Mouse (Mus musculus) heart, embryonic 16.5 days (tissue): ENCODE measurements around the gene Gm21988. TPM values are rescaled to one million over a fixed set of nuclear protein-coding genes. Genes with fewer than 3 reads are reported as not detected.

Experiments used
- ATAC-seq: fragments of 200-750 bp; cut with Nextera tagmentation; replicated peaks from 2 replicates; pipeline ENCODE4 v1.8.0; 2017; ENCODE audit warnings: moderate number of reproducible peaks; ENCODE audit not compliant: insufficient read depth, low FRiP score; ENCODE audit errors: extremely low read depth
- H3K27ac ChIP-seq: fragments of 300-500 bp; sonication (generic); 2 replicates; pipeline ENCODE4 v1.5.1; 2014; ENCODE audit warnings: mild to moderate bottlenecking, low read length, control low read depth, moderate library complexity
- H3K27me3 ChIP-seq: fragments of 300-500 bp; sonication (generic); 2 replicates; pipeline ENCODE4 v1.6.1; 2014; ENCODE audit warnings: low read length, mixed read lengths; ENCODE audit not compliant: control insufficient read depth, insufficient read depth
- H3K36me3 ChIP-seq: fragments of 300-500 bp; sonication (generic); 2 replicates; pipeline ENCODE4 v1.6.1; 2014; ENCODE audit not compliant: control insufficient read depth, insufficient read depth
- H3K4me1 ChIP-seq: fragments of 300-500 bp; sonication (generic); 2 replicates; pipeline ENCODE4 v1.6.1; 2014; ENCODE audit warnings: low read length, mixed read lengths; ENCODE audit not compliant: control insufficient read depth, insufficient read depth
- H3K4me2 ChIP-seq: fragments of 300-500 bp; sonication (generic); 2 replicates; pipeline ENCODE4 v1.6.1; 2014; ENCODE audit warnings: low read depth, mild to moderate bottlenecking, control low read depth, low read length
- H3K4me3 ChIP-seq: fragments of 300-500 bp; sonication (generic); 2 replicates; pipeline ENCODE4 v1.5.1; 2014; ENCODE audit warnings: mild to moderate bottlenecking, control low read depth, low read length
- H3K9ac ChIP-seq: fragments of 300-500 bp; sonication (generic); 2 replicates; pipeline ENCODE4 v1.6.1; 2014; ENCODE audit warnings: low read length, control low read depth
- H3K9me3 ChIP-seq: fragments of 300-500 bp; sonication (generic); replicated peaks from 2 replicates; pipeline ENCODE4 v1.6.1; 2016; ENCODE audit warnings: low read length; ENCODE audit not compliant: control insufficient read depth
- WGBS: fragments of 180-500 bp; shearing (Covaris S2); extraction: QIAGEN DNeasy Blood & Tissue Kit; methylation state at CpG from one replicate; pipeline ENCODE4 v1.1.7; 2014; 5-methylcytosine and 5-hydroxymethylcytosine counted together
- polyA plus RNA-seq: library from polyadenylated mRNA; unstranded; fragments of >200 nt; fragmentation: Nextera tagmentation; extraction: Ambion mirVana; gene quantifications from 2 replicates; pipeline ENCODE4 v1.2.1, GENCODE M21; 2015

Gm21988 gene
- polyA plus RNA-seq, 1 experiment from 2014 or later: 8.2 TPM

DNA sequence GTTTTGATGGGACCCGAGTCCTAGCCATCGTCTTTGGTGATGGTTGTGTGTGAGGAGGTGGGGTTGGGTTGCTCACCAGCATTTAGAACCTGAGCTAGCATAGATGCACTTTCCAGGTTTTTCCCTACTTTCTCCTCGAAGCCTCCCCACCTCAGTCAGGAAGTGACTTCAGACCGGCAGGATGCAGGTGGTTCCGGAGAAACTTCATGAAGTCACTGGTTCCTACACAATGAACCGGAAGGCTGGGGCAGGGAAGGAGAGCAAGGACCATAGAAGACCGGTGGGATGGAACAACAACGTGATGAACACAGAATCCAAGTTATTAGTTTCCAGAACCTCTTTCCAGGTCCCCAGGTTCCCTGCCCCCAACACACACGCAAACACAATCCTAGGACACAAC, 15.9 kb downstream of the Gm21988 start:
- no peaks in the 10 kb centered on the region for H3K36me3 ChIP-seq
- 62% methylated on average over 9 of the region's 9 CpGs for WGBS
- ATAC-seq: no peak; the same call in 1 of the 2 replicates
- H3K4me3 ChIP-seq: peak overlapping the region; percentile 14; the same call in 1 of the 2 replicates
- H3K9me3 ChIP-seq: no peaks in the 10 kb centered on the region
- H3K9ac ChIP-seq: no peak overlapping the region; the same call in 1 of the 2 replicates
- peak overlapping the region; percentile 82 for H3K27ac ChIP-seq
- peaks cover 23% of the 10 kb centered on the region for H3K4me1 ChIP-seq
- peaks cover 30% of the 10 kb centered on the region for H3K27me3 ChIP-seq
- H3K4me2 ChIP-seq: peak overlapping the region; percentile 42

GRCm38 (mm10) chr11:70221603-70222500, 17.8 kb downstream of the Gm21988 start:
- Histone ChIP-seq H3K4me1 (peaks cover 20% of the 10 kb centered on the region), H3K4me2 (peak overlapping the region; percentile 99), H3K9me3 (no peaks in the 10 kb centered on the region), H3K27me3 (peaks cover 22% of the 10 kb centered on the region), H3K4me3 (peak overlapping the region; percentile 70), H3K27ac (peak overlapping the region; percentile 91), H3K9ac (peak overlapping the region; percentile 82), H3K36me3 (no peaks in the 10 kb centered on the region)
- WGBS: 13% methylated on average over 14 of the region's 14 CpGs
- 0 out of 2 replicates have a peak, but pooled peaks have one; percentile 8 for ATAC-seq

- H3K4me1 ChIP-seq: peaks cover 13% of the 10 kb centered on the region; the same call in 1 of the 2 replicates
- WGBS: under 1% methylated on average over 28 of the region's 28 CpGs
- peak within 1 kb of the TSS; percentile 99 for H3K4me2 ChIP-seq
- H3K27ac ChIP-seq: peak within 1 kb of the TSS; percentile 91
- H3K27me3 ChIP-seq: peaks cover 24% of the 10 kb centered on the region
- ATAC-seq: peak; percentile 93
- H3K36me3 ChIP-seq: no peaks in the 10 kb centered on the region
- peak within 1 kb of the TSS; percentile 70 for H3K4me3 ChIP-seq
- H3K9me3 ChIP-seq: no peaks in the 10 kb centered on the region
- H3K9ac ChIP-seq: peak within 1 kb of the TSS; percentile 82
Observed at GRCm38 (mm10) chr11:70220731-70221602, 18.7 kb downstream of the Gm21988 start, which contains the start of gene Slc16a13. Gene Slc16a13 (minus strand): TSS chr11:70221064.

GRCm38 (mm10) chr11:70220323-70220722, 19.3 kb downstream of the Gm21988 start:
- Histone ChIP-seq H3K4me2 (peak overlapping the region; percentile 99), H3K27ac (peak overlapping the region; percentile 91), H3K9me3 (no peaks in the 10 kb centered on the region), H3K9ac (peak overlapping the region; percentile 82), H3K4me3 (peak overlapping the region; percentile 70), H3K4me1 (peaks cover 13% of the 10 kb centered on the region; the same call in 1 of the 2 replicates), H3K36me3 (no peaks in the 10 kb centered on the region), H3K27me3 (peaks cover 26% of the 10 kb centered on the region)
- 2% methylated on average over 24 of the region's 24 CpGs for WGBS
- no peak for ATAC-seq

GRCm38 (mm10) chr11:70219873-70220272, 19.8 kb downstream of the Gm21988 start:
- no peak for ATAC-seq
- H3K36me3 ChIP-seq: no peaks in the 10 kb centered on the region
- H3K27me3 ChIP-seq: peaks cover 28% of the 10 kb centered on the region
- H3K9ac ChIP-seq: peak overlapping the region; percentile 82
- 69% methylated on average over 7 of the region's 7 CpGs for WGBS
- peak overlapping the region; percentile 70 for H3K4me3 ChIP-seq
- H3K4me1 ChIP-seq: peaks cover 14% of the 10 kb centered on the region
- H3K27ac ChIP-seq: no peak overlapping the region
- H3K9me3 ChIP-seq: no peaks in the 10 kb centered on the region
- peak overlapping the region; percentile 99 for H3K4me2 ChIP-seq

DNA sequence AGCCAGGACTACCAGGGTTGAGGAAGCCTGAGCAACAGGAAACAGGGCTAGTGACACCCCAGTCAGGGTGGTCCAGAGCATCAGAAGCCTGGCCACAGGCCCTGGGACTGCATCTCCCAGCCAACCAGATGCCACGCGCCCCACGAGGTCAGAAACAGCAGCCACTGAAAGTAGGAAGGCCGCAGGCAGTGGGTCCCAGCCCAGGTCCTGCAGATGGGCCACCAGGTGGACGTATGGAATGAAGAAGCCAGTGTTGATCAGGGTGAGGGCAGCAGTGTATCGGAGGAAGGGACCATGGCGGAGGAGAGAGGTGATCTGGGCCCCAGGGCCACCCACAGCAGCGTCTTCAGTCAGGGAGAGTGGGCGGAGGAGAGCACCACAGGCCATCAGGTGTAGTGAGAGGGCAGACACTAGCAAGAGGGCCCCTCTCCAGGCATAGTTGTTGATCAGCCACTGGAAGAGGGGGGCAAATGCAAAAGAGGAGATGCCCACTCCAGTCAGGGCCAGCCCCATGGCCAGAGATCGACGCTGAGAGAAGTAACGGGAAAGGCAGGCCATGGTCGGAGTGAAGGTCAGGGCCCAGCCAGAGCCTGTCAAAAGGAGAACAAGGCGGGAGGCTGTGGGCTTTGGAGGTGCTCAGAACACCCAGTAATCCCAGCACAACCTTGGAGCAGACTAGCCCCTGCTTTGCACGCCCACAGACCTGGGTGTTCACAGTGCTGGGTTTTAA, 20.7 kb downstream of the Gm21988 start:
- H3K9me3 ChIP-seq: no peaks in the 10 kb centered on the region
- H3K27me3 ChIP-seq: peaks cover 34% of the 10 kb centered on the region
- no peak overlapping the region for H3K9ac ChIP-seq
- WGBS: 92% methylated on average over 15 of the region's 15 CpGs
- H3K36me3 ChIP-seq: no peaks in the 10 kb centered on the region
- no peak overlapping the region for H3K4me3 ChIP-seq
- no peak for ATAC-seq
- no peak overlapping the region for H3K4me2 ChIP-seq
- no peak overlapping the region for H3K27ac ChIP-seq
- peaks cover 23% of the 10 kb centered on the region for H3K4me1 ChIP-seq

DNA sequence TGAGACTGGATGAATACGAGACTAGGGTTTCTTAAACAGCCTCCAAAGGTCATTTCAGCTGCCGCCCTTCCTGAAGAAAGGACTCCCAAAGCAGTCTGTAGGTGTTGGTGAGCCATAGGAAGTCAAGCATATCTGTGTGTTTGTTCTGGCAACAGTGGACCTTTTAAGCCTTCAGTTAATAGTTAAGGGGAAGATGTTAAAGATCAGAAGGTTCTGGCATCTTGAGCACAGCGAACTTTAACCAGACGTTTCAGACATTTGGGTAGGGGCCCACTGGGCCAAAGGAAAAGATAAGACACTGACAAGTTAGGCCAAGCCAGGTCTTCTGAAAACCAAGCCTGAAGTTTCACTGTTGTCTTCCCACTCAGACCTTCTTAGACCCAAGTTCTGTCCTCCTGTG, 21.6 kb downstream of the Gm21988 start:
- Histone ChIP-seq H3K36me3 (no peaks in the 10 kb centered on the region), H3K4me2 (no peak overlapping the region), H3K4me1 (peaks cover 26% of the 10 kb centered on the region), H3K27me3 (peaks cover 41% of the 10 kb centered on the region), H3K4me3 (no peak overlapping the region), H3K27ac (no peak overlapping the region), H3K9me3 (no peaks in the 10 kb centered on the region), H3K9ac (no peak overlapping the region)
- no peak for ATAC-seq
- 66% methylated on average over 4 of the region's 4 CpGs for WGBS

DNA sequence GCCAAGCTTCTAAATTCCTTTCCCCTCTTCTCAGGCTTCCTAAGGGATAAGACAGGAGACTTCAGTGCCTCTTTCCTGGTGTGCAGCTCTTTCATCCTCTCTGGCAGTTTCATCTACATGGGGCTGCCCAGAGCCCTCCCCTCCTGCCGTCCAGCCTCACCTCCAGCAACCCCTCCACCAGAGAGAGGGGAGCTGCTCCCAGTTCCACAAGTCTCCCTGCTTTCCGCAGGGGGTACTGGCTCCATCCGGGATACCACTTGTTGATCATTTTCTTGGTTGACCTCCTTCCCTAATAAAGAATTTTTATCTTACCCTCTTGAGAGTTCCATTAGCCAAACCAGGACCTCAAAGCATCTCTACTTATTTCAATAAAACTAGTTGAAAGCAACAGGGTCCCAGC, 23.5 kb downstream of the Gm21988 start:
- Histone ChIP-seq H3K9me3 (no peaks in the 10 kb centered on the region), H3K27ac (no peak overlapping the region), H3K36me3 (no peaks in the 10 kb centered on the region), H3K4me1 (peaks cover 20% of the 10 kb centered on the region), H3K27me3 (peaks cover 50% of the 10 kb centered on the region), H3K4me3 (no peak overlapping the region), H3K9ac (no peak overlapping the region), H3K4me2 (no peak overlapping the region)
- 58% methylated on average over 3 of the region's 3 CpGs for WGBS
- no peak for ATAC-seq
